Mouse (Mus musculus): ENCODE results near the gene Tenm3.

DNA sequence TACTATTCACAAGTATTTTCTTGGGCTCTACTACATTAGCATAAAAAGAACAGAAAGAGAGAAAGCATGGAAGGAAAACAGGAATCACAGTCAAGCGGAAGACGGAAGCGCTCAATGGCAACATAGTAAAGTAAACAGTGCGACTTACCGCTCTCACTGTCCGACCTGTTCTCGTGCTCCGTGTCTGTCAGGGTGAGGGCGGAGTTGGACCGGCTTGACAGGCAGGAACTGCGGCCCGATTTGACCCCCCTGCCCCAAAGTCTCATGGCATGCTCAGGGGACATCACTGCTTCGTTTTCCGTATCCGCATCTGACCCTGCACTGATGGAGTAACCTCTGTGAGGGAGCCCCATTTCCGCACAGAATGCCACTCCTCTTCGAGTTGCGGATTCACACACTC lies 197.6 kb downstream of the Tenm3 start:
- TF ChIP-seq CTCF (IDR thresholded peaks at IDR 0.05; ENCODE audit: borderline replicate concordance, insufficient read depth, low read length) (no peak), POLR2A (IDR thresholded peaks at IDR 0.05; ENCODE audit: low read depth, low read length) (no peak)
